Mouse (Mus musculus) left cerebral cortex, postnatal 4 days (tissue): ENCODE data around the gene Phlda2. TPM values are rescaled to one million over a fixed set of nuclear protein-coding genes. Genes with fewer than 3 reads are reported as not detected.
A peak's percentile ranks its signal among the peaks of the same experiment; 100 is the strongest.

Experiments
- DNase-seq: peaks from one replicate; pipeline ENCODE4 v3.0.0-alpha.2; 2022
- intact Hi-C: fragments of 180-260 bp; cut with DNase I; formaldehyde crosslinking; loops from one replicate; pipeline ENCODE4 v1.15.1; 2025
- total RNA-seq, 2 experiments: library from RNA; stranded (reverse); gene quantifications; 2 replicates each; pipeline ENCODE4 v1.2.3; 2021

Phlda2 gene
- total RNA-seq, 2 experiments from 2014 or later = not detected

DNA sequence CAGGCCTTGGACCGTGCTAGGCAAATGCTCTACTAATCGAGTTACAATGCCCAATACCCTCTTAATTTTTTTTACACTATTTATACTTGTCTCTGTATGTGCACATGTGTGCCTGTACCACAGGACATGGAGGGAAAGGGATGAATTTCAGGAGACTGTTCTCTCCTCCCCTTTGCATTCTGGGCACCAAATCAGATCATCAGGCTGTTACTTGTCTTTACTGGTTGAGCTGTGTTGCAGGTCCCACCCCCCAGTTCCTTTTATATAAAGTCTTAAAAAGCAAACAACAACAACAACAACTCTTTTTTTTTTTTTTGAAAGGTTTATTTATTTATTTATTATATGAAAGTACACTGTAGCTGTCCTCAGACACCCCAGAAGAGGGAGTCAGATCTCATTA is 2.5 kb upstream of the Phlda2 start:
- intact Hi-C loops = no loop called here
- no peak for DNase-seq

DNA sequence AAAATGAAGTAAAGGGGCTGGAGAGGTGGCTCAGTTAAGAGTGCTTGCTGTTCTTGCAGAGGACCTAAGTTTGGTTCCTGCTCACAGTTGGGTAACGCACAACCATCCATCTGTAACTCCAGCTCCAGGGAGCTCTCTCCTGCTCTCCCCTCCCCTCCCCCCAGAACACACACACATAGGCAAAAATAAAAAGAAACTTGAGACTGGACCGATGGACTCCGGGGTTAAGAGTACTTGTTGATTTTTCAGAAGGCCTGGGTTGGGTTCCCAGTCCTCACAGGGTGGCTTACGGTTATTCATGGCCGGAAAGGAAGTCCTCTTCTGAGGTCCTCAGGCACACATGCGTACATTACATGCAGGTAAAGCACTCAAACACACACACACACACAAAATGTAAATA is 976 bp upstream of the Phlda2 start:
- intact Hi-C loops = no loop called here

DNA sequence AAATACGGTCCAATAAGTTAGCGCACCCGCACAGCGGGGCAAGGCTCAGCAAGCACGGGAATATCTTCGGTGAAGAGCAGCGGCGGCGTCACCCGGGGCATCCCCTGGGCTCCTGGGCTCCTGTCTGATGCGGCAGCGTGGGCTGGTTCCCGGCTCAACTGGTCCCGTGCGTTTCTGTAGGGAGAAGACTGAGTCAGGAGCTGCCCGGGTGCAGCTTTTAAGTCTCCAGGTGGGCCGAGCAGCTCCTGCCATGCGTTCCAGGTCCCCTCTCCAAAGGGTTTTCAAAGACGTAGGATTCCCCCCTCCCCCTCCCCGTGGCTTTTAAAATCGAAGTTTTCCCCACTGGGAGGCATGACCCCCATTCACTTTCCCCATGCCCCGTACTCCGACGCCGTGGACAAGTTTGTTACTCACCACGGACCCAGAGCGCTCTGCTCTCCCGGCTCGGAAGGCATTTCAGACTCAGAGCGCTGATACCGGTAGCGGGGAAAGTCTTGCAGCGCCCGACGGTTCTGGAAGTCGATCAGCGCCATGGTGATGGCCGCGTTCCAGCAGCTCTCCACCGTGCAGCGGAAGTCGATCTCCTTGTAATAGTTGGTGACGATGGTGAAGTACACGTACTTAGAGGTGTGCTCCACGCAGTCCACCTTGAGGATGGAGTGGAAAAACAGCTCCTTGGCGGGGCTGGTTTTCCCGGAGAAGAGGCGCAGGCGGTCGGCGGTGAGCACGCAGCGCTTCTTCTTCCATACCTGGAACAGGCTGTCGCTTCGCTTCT is 1.1 kb downstream of the Phlda2 start:
- DNase-seq = peak; percentile 30
- intact Hi-C loops = no loop called here

More for the DNA sequence above, 976 bp upstream of the Phlda2 start:
- DNase-seq = no peak

DNA sequence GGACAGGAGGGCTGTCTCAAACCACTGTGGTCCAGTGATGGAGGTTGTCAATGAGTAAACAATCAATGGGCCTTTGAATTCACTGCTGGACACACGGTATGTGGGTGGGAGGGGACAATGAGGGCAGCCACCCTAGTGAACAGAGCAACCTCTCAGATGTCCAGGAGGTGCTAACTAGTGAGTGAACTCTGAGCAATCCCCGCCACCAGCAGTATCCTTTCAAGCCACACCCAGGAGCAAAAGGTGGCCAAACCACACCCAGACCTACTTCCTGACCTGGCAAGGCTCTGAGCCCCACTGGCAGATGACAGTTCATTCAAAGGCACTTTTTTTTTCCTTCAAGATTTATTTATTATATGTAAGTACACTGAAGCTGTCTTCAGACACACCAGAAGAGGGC is 2.0 kb downstream of the Phlda2 start:
- intact Hi-C loops = no loop called here
- DNase-seq = no peak

DNA sequence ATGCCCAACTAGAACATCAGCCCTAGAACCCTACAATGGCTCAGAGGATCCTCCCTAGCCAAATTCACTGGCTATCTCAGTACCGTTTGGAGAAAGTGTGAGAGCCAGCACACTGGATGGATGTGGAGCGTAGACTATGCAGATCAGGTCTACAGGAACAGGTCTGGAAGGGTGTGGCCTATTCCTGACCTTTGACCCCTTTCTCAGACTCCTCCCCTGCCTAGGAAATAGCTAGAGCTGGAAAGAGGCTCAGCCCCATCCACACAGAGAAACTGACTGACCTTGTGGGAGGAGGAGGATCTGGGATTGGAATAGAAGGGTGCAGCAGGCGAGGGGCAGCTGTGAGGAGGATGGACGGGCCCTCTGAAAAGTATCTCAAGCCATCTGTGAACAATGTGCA is 4.4 kb downstream of the Phlda2 start:
- no peak for DNase-seq
- intact Hi-C loops = no loop called here

DNA sequence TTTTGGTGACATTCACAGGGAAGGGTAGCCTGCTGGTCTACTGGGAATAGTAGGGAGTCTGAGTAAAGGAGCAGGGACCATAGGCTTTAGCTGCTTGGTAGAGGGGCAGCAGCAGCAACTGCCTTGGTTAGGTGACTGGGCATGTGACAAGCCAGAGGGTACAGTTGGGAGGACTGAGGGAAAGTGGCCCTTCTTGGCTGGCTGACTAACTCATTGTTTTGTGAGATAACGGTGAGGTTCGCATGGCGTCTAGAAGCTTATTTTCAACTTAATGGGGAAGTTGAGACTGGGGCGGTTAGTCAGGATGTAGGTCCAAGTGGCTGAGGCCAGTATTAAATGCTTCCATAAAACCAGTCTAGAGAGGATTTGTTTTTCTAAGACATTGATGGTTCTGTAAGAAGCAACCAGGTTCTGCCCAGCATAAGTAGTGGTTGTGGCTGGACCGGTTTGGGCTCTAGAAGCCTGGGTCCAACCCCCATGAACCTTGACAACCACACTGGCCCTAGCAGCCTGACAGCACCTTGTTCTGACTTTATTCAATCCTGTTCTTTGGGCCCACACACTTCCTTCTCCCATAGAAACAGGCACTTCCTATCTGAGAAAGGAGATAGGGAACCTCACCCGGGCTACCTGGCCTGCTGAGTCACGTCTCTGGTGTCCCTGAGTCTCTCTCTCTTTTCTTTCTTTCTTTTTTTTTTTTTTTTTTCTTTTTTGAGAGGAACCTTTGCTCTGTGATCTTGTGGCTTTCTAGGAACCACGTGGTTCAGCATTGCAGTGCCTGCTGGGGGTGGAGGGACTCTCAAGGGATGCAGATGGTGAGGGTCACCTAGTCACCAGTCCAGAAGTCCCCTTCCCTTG is 7.6 kb downstream of the Phlda2 start:
- DNase-seq = no peak
- intact Hi-C loops = no loop called here

DNA sequence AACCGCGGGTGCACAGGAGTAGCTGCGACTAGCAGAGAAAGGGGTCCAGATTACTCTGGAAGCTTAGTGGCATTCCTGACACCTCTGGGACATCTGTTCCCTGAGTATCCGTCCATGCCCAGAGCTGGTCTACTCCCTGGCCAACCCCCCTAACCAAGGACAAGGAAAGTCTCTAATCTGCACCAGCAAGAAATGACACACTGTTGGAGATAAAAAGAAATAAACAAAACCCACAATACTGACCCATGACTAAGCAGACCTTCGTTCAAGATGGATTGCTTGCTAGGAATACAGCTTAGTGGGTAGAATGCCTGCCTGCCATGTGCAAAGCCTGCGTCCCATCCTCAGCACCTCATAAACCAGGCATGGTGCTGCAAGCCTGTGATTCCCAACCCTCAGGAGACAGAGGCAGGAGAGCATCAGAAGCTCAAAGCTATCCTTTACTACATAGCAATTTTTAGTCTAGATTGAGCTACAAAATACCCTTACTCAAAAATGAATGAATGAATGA is 9.3 kb downstream of the Phlda2 start:
- DNase-seq = no peak
- intact Hi-C loops = no loop called here

DNA sequence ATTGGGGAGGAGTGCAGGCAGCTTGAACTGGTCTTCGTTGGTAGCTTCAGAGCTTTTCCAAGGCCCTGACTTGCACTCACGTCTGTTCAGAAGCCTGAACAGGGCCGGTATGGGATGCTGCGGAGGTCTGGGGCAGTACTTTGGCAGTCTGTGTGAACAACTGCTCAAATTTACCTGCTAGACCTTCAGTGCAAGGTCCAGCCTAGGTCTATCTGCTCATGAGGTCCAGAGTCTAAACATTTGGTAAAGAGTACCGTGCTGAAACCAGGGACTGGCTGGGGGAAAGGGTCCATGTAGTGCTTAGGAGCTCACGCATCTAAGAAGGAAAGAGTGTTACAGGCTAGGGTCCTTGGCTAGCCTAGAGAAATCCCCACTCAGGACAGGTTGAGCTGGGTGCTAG is 13.2 kb downstream of the Phlda2 start:
- intact Hi-C loops = no loop called here

DNA sequence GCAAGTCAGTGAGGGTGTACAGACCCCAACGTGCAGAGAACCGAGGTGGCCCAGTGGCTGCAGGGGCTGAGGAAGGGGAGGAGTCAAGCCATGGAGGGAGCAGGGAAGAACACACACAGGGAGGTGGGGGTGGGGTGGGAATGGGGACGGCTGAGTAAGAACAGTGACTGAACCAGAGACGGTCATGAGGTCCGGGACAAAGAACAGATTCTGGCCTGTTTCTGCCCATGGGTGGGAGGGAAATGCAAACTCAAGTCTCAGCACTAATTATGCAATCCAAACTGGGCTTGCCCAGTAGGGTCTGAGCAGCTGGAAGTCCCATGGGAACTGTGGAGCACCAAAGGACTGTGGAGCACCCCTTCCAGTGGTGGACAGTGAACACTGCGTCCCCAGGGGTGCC is 20.4 kb downstream of the Phlda2 start:
- intact Hi-C loops = no loop called here

More for the DNA sequence above, 13.2 kb downstream of the Phlda2 start:
- no peak for DNase-seq

DNA sequence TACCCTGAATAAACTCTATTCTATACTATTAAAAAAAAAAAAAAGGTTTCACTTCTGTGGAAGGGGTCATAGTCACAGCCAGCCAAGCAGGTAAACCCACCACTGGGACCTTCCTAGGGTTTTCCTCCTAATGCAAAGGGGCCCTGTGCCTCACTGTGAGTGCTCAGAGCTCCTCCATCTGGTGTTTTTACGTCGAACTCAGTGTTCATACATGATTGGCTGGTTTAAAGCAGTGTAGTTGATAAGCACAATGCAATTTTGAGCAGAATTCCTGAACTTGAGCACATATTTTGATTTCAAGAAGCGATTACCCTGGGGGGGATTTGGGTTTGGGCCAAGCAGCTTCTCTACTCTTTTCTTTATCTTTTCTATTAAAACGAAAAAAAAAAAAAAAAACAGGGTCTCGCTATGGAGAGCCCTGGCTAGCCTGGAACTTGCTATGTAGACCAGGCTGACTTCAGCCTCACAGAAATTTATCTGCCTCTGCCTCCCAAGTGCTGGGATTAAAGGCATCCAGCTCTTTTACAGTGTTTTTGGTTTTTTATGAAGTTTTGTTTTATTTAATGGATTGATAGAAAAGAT is 21.1 kb downstream of the Phlda2 start:
- intact Hi-C loops = no loop called here
- no peak for DNase-seq

More for the DNA sequence above, 20.4 kb downstream of the Phlda2 start:
- DNase-seq = no peak

DNA sequence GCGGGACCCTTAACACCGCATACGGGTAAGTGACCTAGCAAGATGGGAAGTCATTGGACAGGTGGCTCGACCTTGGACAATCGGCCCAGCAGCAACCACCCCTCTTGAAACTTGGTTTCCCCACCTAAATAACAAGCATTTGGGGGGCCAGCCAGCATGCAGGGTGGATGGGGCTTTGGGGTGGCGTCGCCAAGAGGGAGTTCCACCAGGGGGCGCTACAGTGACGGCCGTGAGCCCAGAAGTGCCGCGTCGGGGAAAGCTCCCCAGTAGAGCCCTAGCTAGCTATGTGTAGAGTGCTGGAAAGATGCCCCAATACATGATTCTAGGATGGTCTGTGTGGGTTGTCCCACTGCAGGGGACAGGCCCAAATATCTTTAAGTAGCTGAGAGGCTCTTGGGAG is 22.5 kb downstream of the Phlda2 start:
- intact Hi-C loops = no loop called here
- DNase-seq = peak; percentile 72

DNA sequence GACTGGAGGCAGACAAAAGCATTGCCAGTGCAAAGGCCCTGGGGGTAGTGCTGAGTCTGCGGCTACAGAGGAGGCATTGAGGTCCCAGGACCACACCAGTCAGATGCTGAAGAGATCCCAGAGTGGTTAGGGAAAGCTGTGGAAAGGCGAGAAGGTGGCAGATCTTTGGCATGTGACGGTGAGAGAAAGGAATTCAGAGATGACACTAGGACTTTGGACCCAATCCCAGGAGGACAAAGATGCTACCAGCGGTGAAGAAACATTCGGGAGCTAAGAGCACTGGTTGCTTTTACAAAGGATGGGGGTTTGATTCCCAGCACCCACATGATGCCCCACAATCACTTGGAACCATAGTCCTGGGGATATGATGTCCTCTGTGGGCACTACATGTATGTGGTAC is 25.1 kb downstream of the Phlda2 start:
- no peak for DNase-seq
- intact Hi-C loops = no loop called here

DNA sequence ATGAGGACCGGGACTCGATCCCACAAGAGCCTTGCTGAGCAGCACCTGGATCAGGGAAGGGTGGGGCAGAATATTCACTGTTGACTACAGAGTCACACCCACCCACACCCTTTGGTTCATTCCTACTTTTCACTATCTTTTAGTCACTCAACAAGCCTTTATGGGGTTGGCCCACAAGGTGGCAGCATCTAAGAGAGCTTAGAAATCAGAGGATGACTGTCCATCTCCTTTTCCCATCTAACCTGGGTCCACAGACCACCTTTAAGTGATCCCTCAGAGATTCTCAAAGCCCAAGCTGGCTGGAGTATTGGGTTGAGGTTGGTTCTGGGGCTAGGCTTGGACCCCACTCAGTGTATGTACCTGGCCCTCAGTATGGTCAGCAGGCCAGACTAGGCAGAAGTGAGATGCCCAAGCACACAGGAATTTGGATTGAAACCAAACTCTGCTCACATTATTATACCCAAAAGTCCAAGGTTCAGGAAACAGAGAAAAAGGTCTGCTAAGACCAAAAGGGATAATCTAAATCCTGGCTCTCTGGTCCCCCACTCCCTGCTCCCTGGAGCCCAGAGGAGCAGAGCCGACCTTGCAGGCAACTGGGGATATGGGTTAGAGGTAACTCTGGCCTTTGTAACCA is 26.1 kb downstream of the Phlda2 start:
- DNase-seq = no peak
- intact Hi-C loops = no loop called here

DNA sequence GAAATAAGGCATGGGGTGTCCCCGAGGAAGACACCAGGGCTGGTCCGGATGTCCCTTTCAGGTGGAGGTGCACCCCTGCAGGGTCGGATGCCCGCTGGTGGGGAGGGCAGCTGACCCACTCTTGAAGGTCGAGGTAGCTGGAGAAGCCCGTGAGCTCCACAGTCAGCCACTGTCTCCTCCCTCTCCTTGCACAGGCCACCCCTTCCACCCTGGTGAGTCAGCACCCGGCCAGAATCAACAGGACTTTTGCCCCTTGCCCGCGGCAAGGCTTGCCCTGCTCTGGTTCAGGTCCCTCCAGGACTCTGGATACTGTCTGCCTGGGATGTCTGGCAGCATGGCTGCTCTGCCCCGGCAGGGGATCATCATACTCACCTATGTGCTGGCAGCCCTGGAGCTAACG is 27.1 kb downstream of the Phlda2 start:
- DNase-seq = no peak
- intact Hi-C loops = no loop called here

DNA sequence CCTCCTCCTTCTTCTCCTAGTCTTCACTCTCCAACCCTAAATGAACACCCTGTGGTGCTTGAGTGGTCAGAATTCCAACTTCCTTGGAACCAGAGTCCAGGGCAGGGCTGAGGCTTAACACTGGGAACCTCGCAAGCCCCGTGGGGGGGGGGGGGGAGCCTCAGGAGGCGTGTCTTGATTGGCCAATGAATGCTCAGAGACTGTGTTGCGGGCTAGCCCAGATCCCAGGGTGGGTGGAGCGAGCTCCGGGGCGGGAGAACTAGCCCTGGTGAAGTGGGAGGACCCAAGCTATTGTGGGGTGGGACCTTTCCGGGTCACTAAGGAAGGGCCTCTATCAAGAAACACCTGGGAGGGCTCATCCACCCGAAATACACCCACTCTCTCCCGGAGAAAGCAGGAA is 28.1 kb downstream of the Phlda2 start:
- DNase-seq = no peak
- intact Hi-C loops = loop anchor here (5.0 kb wide), 1 partner anchor 578 kb away; no protein-coding TSS in a partner anchor

DNA sequence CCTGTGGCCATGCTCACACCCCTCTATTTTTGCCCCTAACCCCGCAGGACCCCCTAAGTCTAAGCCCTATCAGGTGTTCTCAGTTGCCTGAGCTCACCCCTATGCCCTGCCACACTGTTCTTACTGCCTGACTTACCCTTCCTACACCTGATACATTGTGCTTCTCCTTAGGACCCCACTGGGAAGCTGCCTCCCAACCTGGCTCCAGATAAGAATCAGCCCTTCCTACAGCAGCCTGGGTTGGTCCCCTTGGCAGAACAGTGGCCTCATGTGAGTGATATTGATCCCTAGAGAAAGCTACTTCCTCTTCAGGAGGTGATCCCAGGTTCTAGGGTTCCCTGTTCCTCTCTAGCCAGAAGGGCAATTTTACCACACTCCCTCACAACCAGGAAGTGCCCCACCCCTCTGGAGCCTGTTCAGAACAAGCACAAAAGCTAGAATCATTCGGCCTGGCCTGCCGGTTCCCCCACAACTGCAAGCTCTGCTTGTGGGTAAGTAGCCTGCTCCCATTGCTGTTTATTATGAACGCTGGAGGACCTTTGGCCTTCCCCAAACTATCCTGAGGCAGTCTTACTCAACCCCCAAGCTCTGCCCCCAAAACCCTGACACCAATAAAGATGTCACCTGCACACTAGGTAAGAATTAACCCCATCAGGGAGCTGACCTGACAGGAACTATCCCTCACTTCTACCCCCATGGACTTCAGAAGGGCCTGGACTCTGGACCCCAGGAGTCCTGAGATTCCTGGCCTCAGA is 29.4 kb downstream of the Phlda2 start, which contains the start of gene Slc22a18:
Gene Slc22a18 (plus strand): TSS at position 390 of the 755 bp plus-strand sequence.
- DNase-seq = no peak

DNA sequence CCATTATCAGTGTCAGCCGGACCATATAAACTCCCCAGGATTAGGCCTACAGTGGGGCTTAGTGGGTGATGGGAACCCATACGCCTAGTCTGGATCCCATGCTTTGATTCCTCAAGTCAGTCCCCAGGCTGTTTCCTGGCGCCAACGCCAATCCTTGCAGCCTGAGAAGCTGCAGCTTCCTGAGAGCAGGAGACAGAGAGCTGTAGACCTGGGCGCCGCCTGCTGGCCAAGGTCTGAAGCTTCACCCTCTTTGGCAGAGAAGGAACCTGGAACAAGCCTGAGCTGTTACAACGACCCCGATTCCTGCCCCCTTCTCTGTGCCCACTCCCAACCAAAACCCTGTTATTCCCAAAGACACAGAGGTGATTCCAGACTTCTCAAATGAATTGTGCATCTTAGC is 33.0 kb downstream of the Phlda2 start:
- intact Hi-C loops = loop anchor here (5.0 to 10.0 kb wide), 2 partner anchors 175 to 573 kb away; no protein-coding TSS in a partner anchor
- DNase-seq = peak; percentile 85

More for the DNA sequence above, 29.4 kb downstream of the Phlda2 start, which contains the start of gene Slc22a18:
- intact Hi-C loops = loop anchor here (5.0 kb wide), 1 partner anchor 576 kb away; no protein-coding TSS in a partner anchor

DNA sequence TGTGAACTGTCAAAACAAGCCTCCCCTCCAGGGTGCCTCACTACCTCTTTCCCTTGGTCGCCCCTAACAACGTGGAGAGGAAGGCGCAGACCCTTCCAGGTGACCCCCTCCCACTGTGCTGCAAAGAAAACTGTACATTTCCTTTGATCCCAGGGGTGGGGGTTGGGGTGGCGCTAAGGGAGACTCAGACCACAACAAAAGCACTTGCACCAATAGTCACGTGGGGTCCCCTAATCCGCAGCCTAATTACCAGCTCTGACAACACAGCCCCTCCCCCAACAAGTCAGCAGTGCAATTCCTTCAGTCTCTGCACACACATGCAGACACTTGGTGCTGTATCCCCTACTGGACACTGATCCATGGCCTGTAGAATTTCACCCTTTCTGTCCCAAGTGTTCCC is 35.2 kb downstream of the Phlda2 start:
- DNase-seq = no peak
- intact Hi-C loops = loop anchor here (10.0 kb wide), 1 partner anchor 173 kb away; no protein-coding TSS in a partner anchor

DNA sequence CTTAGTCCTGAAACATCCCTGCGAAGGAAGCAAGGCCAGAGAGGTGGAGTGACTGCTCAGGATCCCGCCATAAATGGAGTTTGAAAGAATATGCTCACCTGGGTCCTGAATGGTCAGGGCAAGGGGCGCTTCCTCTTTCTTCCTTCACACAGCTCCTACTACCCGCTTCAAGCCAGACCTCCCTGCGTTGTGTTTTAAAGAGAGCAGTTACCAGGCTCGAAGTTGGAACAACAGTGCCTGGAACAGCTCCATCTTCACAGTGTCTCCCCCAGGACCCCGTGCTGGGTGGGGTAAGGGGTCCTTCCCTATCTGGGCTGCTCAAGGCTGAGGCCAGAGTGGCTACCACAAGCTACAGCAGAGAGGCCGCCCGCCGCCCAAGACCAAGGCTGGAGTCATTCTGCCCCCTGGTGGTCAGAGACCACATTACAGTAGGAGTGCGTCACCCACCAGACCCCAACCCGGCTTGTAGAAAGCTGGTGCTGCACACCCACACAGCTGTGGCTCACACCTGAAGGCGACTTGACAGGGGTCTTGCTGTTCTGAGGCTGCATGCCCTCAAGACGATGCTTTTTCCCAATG is 36.8 kb downstream of the Phlda2 start:
- DNase-seq = peak; percentile 86
- intact Hi-C loops = loop anchor here (10.0 kb wide), 1 partner anchor 171 kb away; no protein-coding TSS in a partner anchor
